Comparison of ENCODE assay signal across 19 mouse cellular contexts in the genomic region with DNA sequence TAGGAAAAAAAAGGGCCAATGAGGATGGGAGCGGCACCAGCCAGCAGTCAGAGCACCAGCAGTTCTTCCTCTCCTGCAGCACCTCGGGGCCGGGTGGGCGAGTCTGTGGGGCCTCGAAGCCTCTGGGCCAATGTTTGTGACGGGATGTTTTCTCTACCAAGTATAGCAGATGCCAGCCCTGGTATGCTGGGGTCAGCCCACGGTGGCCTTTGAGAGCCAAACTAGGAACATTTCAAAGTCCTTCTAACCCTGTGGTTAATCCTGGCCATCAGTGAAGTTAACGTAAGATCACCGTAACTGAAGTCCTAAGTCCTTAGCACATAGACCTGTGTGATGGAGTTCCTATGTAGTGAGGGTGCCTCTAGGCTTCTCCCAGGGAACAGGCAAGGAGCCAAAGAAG.
"Had no signal": no experiment of that assay in that cellular context is flagged by ENCODE, and none has a peak within 500 bp of the region (broad histone marks: within the 10 kb centered on the region; RNA-seq: fewer than 3 reads in every experiment).

No protein-coding gene starts in this region.

- H3K4me2 ChIP-seq: limb, embryonic 12.5 days; limb, embryonic 15.5 days; liver, embryonic 11.5 days; lung, embryonic 14.5 days; stomach, embryonic 15.5 days had no signal

- DNase-seq: kidney, adult 2 months; kidney, postnatal 10 days; kidney, postnatal 36 days; layer of hippocampus, postnatal 36 days; left cerebral cortex, postnatal 4 days; liver, postnatal 0 days; lung, embryonic 14.5 days; midbrain, embryonic 14.5 days; right cerebral cortex, postnatal 25 days; spleen, adult 18-20 months; thymus, postnatal 25 days had no signal

- ATAC-seq: liver, postnatal 0 days; lung, postnatal 0 days had no signal

- H3K27me3 ChIP-seq: limb, embryonic 12.5 days; limb, embryonic 15.5 days; stomach, embryonic 15.5 days had no signal

- H3K4me1 ChIP-seq: limb, embryonic 15.5 days; stomach, embryonic 15.5 days had no signal

- H3K27ac ChIP-seq: left cerebral cortex, adult 2 months; limb, embryonic 12.5 days; limb, embryonic 15.5 days; liver, embryonic 14.5 days; macrophage; stomach, embryonic 15.5 days had no signal

- H3K36me3 ChIP-seq: limb, embryonic 12.5 days; limb, embryonic 15.5 days; stomach, embryonic 15.5 days had no signal

- H3K9ac ChIP-seq: limb, embryonic 12.5 days; limb, embryonic 15.5 days; liver, embryonic 14.5 days; liver, postnatal 0 days; lung, embryonic 14.5 days; stomach, embryonic 15.5 days had no signal

- H3K9me3 ChIP-seq: limb, embryonic 12.5 days; limb, embryonic 15.5 days; stomach, embryonic 15.5 days had no signal

- H3K4me3 ChIP-seq: left cerebral cortex, adult 2 months; limb, embryonic 12.5 days; limb, embryonic 15.5 days; stomach, embryonic 15.5 days had no signal
